ENCODE assay signal across 8 mouse cellular contexts in genomic region chr13:23396246-23396703, GRCm38 (mm10). TPM values are rescaled to one million over a fixed set of nuclear protein-coding genes. Genes with fewer than 3 reads are reported as not detected.
A peak's percentile ranks its signal among the peaks of the same experiment; 100 is the strongest.
DNase-seq lines count a peak whose midpoint lies in the region; ATAC-seq lines count a peak whose summit lies in the region.

No protein-coding gene starts in this region.

- 0 out of 2 replicates have a peak overlapping the region, but pooled peaks have one; percentile 53 for H3K9ac ChIP-seq in embryonic facial prominence, embryonic 13.5 days
- peak overlapping the region; percentile 16; the same call in 1 of the 2 replicates for H3K9ac ChIP-seq in hindbrain, embryonic 14.5 days
- H3K9ac ChIP-seq in lung, embryonic 16.5 days (ENCODE audit: low read length): 0 out of 2 replicates have a peak overlapping the region, but pooled peaks have one; percentile 2
- no peak overlapping the region; the same call in 1 of the 2 replicates for H3K9ac ChIP-seq in stomach, embryonic 14.5 days (replicated peaks; ENCODE audit: low read depth, low read length)

- H3K36me3 ChIP-seq in embryonic facial prominence, embryonic 13.5 days: no peaks in the 10 kb centered on the region
- H3K36me3 ChIP-seq in hindbrain, embryonic 14.5 days (replicated peaks; ENCODE audit: control insufficient read depth, insufficient read depth): no peaks in the 10 kb centered on the region
- no peaks in the 10 kb centered on the region for H3K36me3 ChIP-seq in lung, embryonic 16.5 days (ENCODE audit: control insufficient read depth, insufficient read depth, low read length)
- H3K36me3 ChIP-seq in stomach, embryonic 14.5 days (ENCODE audit: control insufficient read depth, insufficient read depth, low read length): no peaks in the 10 kb centered on the region

- no peak for ATAC-seq in embryonic facial prominence, embryonic 13.5 days (ENCODE audit: insufficient number of reproducible peaks, insufficient read depth, low FRiP score, low TSS enrichment, low read depth)
- no peak for ATAC-seq in hindbrain, embryonic 14.5 days (ENCODE audit: low FRiP score)
- ATAC-seq in lung, embryonic 16.5 days (ENCODE audit: low read depth): peak; percentile 54; the same call in 1 of the 2 replicates
- ATAC-seq in stomach, embryonic 14.5 days (ENCODE audit: insufficient number of reproducible peaks, insufficient read depth, low FRiP score, low read depth): no peak

- peak overlapping the region; percentile 48 for H3K4me3 ChIP-seq in embryonic facial prominence, embryonic 13.5 days
- peak overlapping the region; percentile 38 for H3K4me3 ChIP-seq in hindbrain, embryonic 14.5 days (replicated peaks; ENCODE audit: low read length)
- peak overlapping the region; percentile 55 for H3K4me3 ChIP-seq in lung, embryonic 16.5 days (ENCODE audit: low read length)
- peak overlapping the region; percentile 40 for H3K4me3 ChIP-seq in stomach, embryonic 14.5 days (ENCODE audit: low read depth, low read length)

- H3K4me2 ChIP-seq in embryonic facial prominence, embryonic 13.5 days: peak overlapping the region; percentile 76
- H3K4me2 ChIP-seq in hindbrain, embryonic 14.5 days (replicated peaks): peak overlapping the region; percentile 72
- H3K4me2 ChIP-seq in lung, embryonic 16.5 days (ENCODE audit: low read depth, low read length): peak overlapping the region; percentile 85
- H3K4me2 ChIP-seq in stomach, embryonic 14.5 days (replicated peaks; ENCODE audit: low read depth, low read length): peak overlapping the region; percentile 69

- peaks cover 68% of the 10 kb centered on the region for H3K27me3 ChIP-seq in embryonic facial prominence, embryonic 13.5 days
- peaks cover 56% of the 10 kb centered on the region for H3K27me3 ChIP-seq in hindbrain, embryonic 14.5 days (ENCODE audit: control insufficient read depth, insufficient read depth, low read length)
- peaks cover 37% of the 10 kb centered on the region for H3K27me3 ChIP-seq in lung, embryonic 16.5 days (ENCODE audit: control insufficient read depth, insufficient read depth, low read depth, low read length)
- H3K27me3 ChIP-seq in stomach, embryonic 14.5 days (ENCODE audit: control insufficient read depth, insufficient read depth, low read length): 0 out of 2 replicates have a peak, but pooled peaks cover 6% of the 10 kb centered on the region

- DNase-seq in ovary, postnatal 36 days (ENCODE audit: low spot score): peak; percentile 13
- DNase-seq in ovary, adult 18-20 months (ENCODE audit: low spot score): no peak
- DNase-seq in hindbrain, embryonic 14.5 days (ENCODE audit: low spot score): peak; percentile 32
- no peak for DNase-seq in right cerebral cortex, postnatal 14 days
- no peak for DNase-seq in thymus, postnatal 10 days (ENCODE audit: low spot score in 2 of 2)

- no peak overlapping the region for H3K27ac ChIP-seq in embryonic facial prominence, embryonic 13.5 days
- H3K27ac ChIP-seq in hindbrain, embryonic 14.5 days: no peak overlapping the region
- H3K27ac ChIP-seq in lung, embryonic 16.5 days (ENCODE audit: low read length): no peak overlapping the region
- H3K27ac ChIP-seq in stomach, embryonic 14.5 days (ENCODE audit: low read length): no peak overlapping the region

- H3K4me1 ChIP-seq in embryonic facial prominence, embryonic 13.5 days: peaks cover 7% of the 10 kb centered on the region; the same call in 1 of the 2 replicates
- 0 out of 2 replicates have a peak, but pooled peaks cover 5% of the 10 kb centered on the region for H3K4me1 ChIP-seq in hindbrain, embryonic 14.5 days (replicated peaks; ENCODE audit: control insufficient read depth, insufficient read depth, low read length)
- peaks cover 9% of the 10 kb centered on the region; the same call in 1 of the 2 replicates for H3K4me1 ChIP-seq in lung, embryonic 16.5 days (replicated peaks; ENCODE audit: control insufficient read depth, insufficient read depth, low read length)
- H3K4me1 ChIP-seq in stomach, embryonic 14.5 days (ENCODE audit: control insufficient read depth, insufficient read depth, low read length): 0 out of 2 replicates have a peak, but pooled peaks cover 5% of the 10 kb centered on the region

- no peaks in the 10 kb centered on the region for H3K9me3 ChIP-seq in embryonic facial prominence, embryonic 13.5 days
- no peaks in the 10 kb centered on the region for H3K9me3 ChIP-seq in hindbrain, embryonic 14.5 days (ENCODE audit: control insufficient read depth, low read length)
- no peaks in the 10 kb centered on the region for H3K9me3 ChIP-seq in lung, embryonic 16.5 days (ENCODE audit: control insufficient read depth, low read length)
- no peaks in the 10 kb centered on the region for H3K9me3 ChIP-seq in stomach, embryonic 14.5 days (ENCODE audit: control insufficient read depth, low read depth, low read length)

- WGBS in embryonic facial prominence, embryonic 13.5 days: under 1% methylated on average over 31 of the region's 31 CpGs
- WGBS in hindbrain, embryonic 14.5 days: under 1% methylated on average over 31 of the region's 31 CpGs
- under 1% methylated on average over 31 of the region's 31 CpGs for WGBS in lung, embryonic 16.5 days
- under 1% methylated on average over 31 of the region's 31 CpGs for WGBS in stomach, embryonic 14.5 days

RNA-seq across cellular contexts. Expression of gene Zfp322a, which starts 27.3 kb away (rescaled TPM):
- 60.5 and 63.8 TPM in 2 replicates for polyA plus RNA-seq in embryonic facial prominence, embryonic 13.5 days (2015; fragmentation: Nextera tagmentation; extraction: Ambion mirVana)
- polyA plus RNA-seq in hindbrain, embryonic 14.5 days (2014; fragmentation: Nextera tagmentation; extraction: Ambion mirVana): 48.8 and 52.0 TPM in 2 replicates
- polyA plus RNA-seq in lung, embryonic 16.5 days (2015; fragmentation: Nextera tagmentation; extraction: Ambion mirVana): 56.0 and 56.3 TPM in 2 replicates
- polyA plus RNA-seq in stomach, embryonic 14.5 days (2014; fragmentation: Nextera tagmentation; extraction: Ambion mirVana): 44.3 and 49.8 TPM in 2 replicates

RNA-seq across cellular contexts. Expression of gene Abt1, which starts 27.4 kb away (rescaled TPM):
- polyA plus RNA-seq in embryonic facial prominence, embryonic 13.5 days (2015; fragmentation: Nextera tagmentation; extraction: Ambion mirVana): 13.1 and 14.6 TPM in 2 replicates
- polyA plus RNA-seq in hindbrain, embryonic 14.5 days (2014; fragmentation: Nextera tagmentation; extraction: Ambion mirVana): 8.5 and 8.9 TPM in 2 replicates
- polyA plus RNA-seq in lung, embryonic 16.5 days (2015; fragmentation: Nextera tagmentation; extraction: Ambion mirVana): 11.8 and 12.3 TPM in 2 replicates
- 12.0 and 12.4 TPM in 2 replicates for polyA plus RNA-seq in stomach, embryonic 14.5 days (2014; fragmentation: Nextera tagmentation; extraction: Ambion mirVana)

Comparison
In these comparisons a context has a peak if more than half of its experiments do, and no peak if none do; other contexts are left out.
1. DNase-seq: peak in ovary, postnatal 36 days (single experiment) and hindbrain, embryonic 14.5 days (single experiment); none in ovary, adult 18-20 months (single experiment), right cerebral cortex, postnatal 14 days (single experiment) and thymus, postnatal 10 days (0 of 2).
2. Peak in every context shown above with its lines, with median percentiles within 50 percentile points of each other: H3K4me2 ChIP-seq and H3K4me3 ChIP-seq.